Mouse (Mus musculus) ES-E14 (cell line): ENCODE measurements around the gene Pclaf. TPM values are rescaled to one million over a fixed set of nuclear protein-coding genes. Genes with fewer than 3 reads are reported as not detected.

Experiments
- DNase-seq: peaks from one replicate; pipeline ENCODE4 v3.0.0-alpha.2; 2013; ENCODE audit warnings: low read depth, low spot score
- H3K27ac ChIP-seq: 2 replicates; pipeline ENCODE4 v1.5.1; 2012; ENCODE audit warnings: low read depth, mild to moderate bottlenecking, low read length, moderate library complexity, mixed read lengths; ENCODE audit not compliant: poor library complexity, insufficient read depth, severe bottlenecking
- H3K36me3 ChIP-seq: 2 replicates; pipeline ENCODE4 v1.6.1; 2012; ENCODE audit warnings: mild to moderate bottlenecking, low read length, moderate library complexity, mixed read lengths; ENCODE audit not compliant: control insufficient read depth, poor library complexity, insufficient read depth, severe bottlenecking
- H3K4me1 ChIP-seq, 2 experiments: fragments of 150-350 bp in 1 of 2; sonication (generic) in 1 of 2; 2 replicates each; pipeline ENCODE4 v1.6.1; 2012; ENCODE audit warnings: low read length in 2 of 2, mild to moderate bottlenecking in 1 of 2, mixed read lengths in 1 of 2; ENCODE audit not compliant: control insufficient read depth in 2 of 2, insufficient read depth in 2 of 2, poor library complexity in 1 of 2
- H3K4me3 ChIP-seq, 2 experiments: fragments of 150-350 bp in 1 of 2; sonication (generic) in 1 of 2; 2 replicates each; pipeline ENCODE4 v1.5.1; 2012; ENCODE audit warnings: low read length in 2 of 2, low read depth in 1 of 2, mild to moderate bottlenecking in 1 of 2, mixed read lengths in 1 of 2; ENCODE audit not compliant: insufficient read depth in 1 of 2, poor library complexity in 1 of 2, severe bottlenecking in 1 of 2
- H3K9ac ChIP-seq: 2 replicates; pipeline ENCODE4 v1.6.1; 2012; ENCODE audit warnings: low read depth, mild to moderate bottlenecking, low read length, mixed read lengths; ENCODE audit not compliant: poor library complexity, insufficient read depth, severe bottlenecking
- H3K9me3 ChIP-seq: fragments of 150-350 bp; sonication (generic); 2 replicates; pipeline ENCODE4 v1.6.1; 2012; ENCODE audit warnings: low read depth, mild to moderate bottlenecking, low read length; ENCODE audit not compliant: control insufficient read depth, insufficient read depth
- CHD2 ChIP-seq: IDR thresholded peaks from 2 replicates; pipeline ENCODE4 v1.6.1; 2014; ENCODE audit warnings: mild to moderate bottlenecking, low read depth, low read length, inconsistent platforms
- HCFC1 ChIP-seq: IDR thresholded peaks from 2 replicates; pipeline ENCODE4 v1.6.1; 2012; ENCODE audit warnings: low read length, inconsistent platforms, borderline replicate concordance; ENCODE audit not compliant: insufficient read depth
- MAFK ChIP-seq: IDR thresholded peaks from 2 replicates; pipeline ENCODE4 v1.6.1; 2014; ENCODE audit warnings: mild to moderate bottlenecking, low read depth, low read length, inconsistent platforms; ENCODE audit not compliant: insufficient read depth
- ZC3H11A ChIP-seq: IDR thresholded peaks from 2 replicates; pipeline ENCODE4 v1.6.1; 2012; ENCODE audit warnings: low read depth, mild to moderate bottlenecking, inconsistent platforms, low read length, borderline replicate concordance
- ZNF384 ChIP-seq: IDR thresholded peaks from 2 replicates; pipeline ENCODE4 v1.6.1; 2012; ENCODE audit warnings: low read depth, low read length, inconsistent platforms
- in situ Hi-C, 2 experiments: fragments of 600-800 bp; cut with MboI; formaldehyde crosslinking; loops; one replicate each; pipeline ENCODE4 v1.15.1; 2025; ENCODE audit warnings: low sequenced_read_pairs in 2 of 2, inconsistent platforms in 1 of 2; ENCODE audit not compliant: unreplicated experiment in 2 of 2
- total RNA-seq: library from RNA; depleted of rRNA; stranded (reverse); fragments of 300-350 nt; gene quantifications from 2 replicates; pipeline ENCODE4 v1.2.3, GENCODE M21; 2012

Pclaf gene
- total RNA-seq, 1 experiment: 36.7 TPM

GRCm38 (mm10) chr9:65913976-65914375, 23.9 kb downstream of the Pclaf start:
- H3K9ac ChIP-seq: no peak overlapping the region
- no peak overlapping the region for H3K27ac ChIP-seq
- H3K4me1 ChIP-seq: 0 out of 4 replicates have a peak, but pooled peaks cover 0 to 2% of the 10 kb centered on the region in 2 experiments
- H3K36me3 ChIP-seq: no peaks in the 10 kb centered on the region
- TF ChIP-seq CHD2: no peak
- no peak for TF ChIP-seq ZC3H11A
- no peak for TF ChIP-seq ZNF384
- in situ Hi-C loops: no loop called here
- no peak overlapping the region for H3K4me3 ChIP-seq
- no peak for DNase-seq
- no peaks in the 10 kb centered on the region for H3K9me3 ChIP-seq

- Histone ChIP-seq H3K9me3 (no peaks in the 10 kb centered on the region), H3K4me1 (0 out of 4 replicates have a peak, but pooled peaks cover 0 to 2% of the 10 kb centered on the region in 2 experiments), H3K9ac (no peak overlapping the region), H3K36me3 (no peaks in the 10 kb centered on the region), H3K4me3 (no peak overlapping the region), H3K27ac (no peak overlapping the region)
- in situ Hi-C loops: no loop called here
- no peak for TF ChIP-seq HCFC1
- no peak for TF ChIP-seq CHD2
- no peak for TF ChIP-seq ZC3H11A
- TF ChIP-seq ZNF384: no peak
- TF ChIP-seq MAFK: no peak
- DNase-seq: no peak
Observed at GRCm38 (mm10) chr9:65917015-65917414, 27.0 kb downstream of the Pclaf start.

DNA sequence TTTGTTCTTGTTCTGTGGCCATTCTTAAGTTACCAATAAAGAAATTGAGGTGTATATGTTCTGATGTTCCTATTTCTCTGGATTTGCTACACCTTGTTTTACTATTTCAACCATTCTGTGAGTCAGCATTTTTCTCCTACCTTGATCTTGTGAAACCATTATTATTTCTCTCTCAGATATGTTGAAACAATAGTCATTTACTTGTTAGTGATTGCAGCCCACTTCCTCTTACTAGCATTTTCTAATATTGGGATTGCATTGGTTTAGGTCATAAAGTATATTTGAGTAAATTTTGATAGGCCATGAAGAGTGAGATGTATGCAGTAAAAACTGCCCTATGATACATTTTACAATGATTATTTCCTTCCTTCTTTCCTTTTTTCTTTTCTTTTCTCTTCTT, 38.4 kb downstream of the Pclaf start:
- Histone ChIP-seq H3K9me3 (no peaks in the 10 kb centered on the region), H3K4me3 (no peak overlapping the region), H3K27ac (no peak overlapping the region), H3K9ac (no peak overlapping the region), H3K4me1 (no peaks in the 10 kb centered on the region), H3K36me3 (no peaks in the 10 kb centered on the region)
- DNase-seq: no peak
- TF ChIP-seq MAFK (no peak), HCFC1 (no peak), CHD2 (no peak), ZNF384 (no peak), ZC3H11A (no peak)
- in situ Hi-C loops: no loop called here

GRCm38 (mm10) chr9:65929826-65930225, 39.8 kb downstream of the Pclaf start:
- DNase-seq: no peak
- no peaks in the 10 kb centered on the region for H3K36me3 ChIP-seq
- H3K4me1 ChIP-seq: no peaks in the 10 kb centered on the region
- in situ Hi-C loops: no loop called here
- H3K9me3 ChIP-seq: no peaks in the 10 kb centered on the region
- H3K27ac ChIP-seq: no peak overlapping the region
- H3K9ac ChIP-seq: no peak overlapping the region
- TF ChIP-seq HCFC1: no peak
- no peak overlapping the region for H3K4me3 ChIP-seq

GRCm38 (mm10) chr9:65937566-65937965, 47.5 kb downstream of the Pclaf start:
- peak; percentile 71 for TF ChIP-seq MAFK
- no peak for TF ChIP-seq ZNF384
- DNase-seq: no peak
- Histone ChIP-seq H3K36me3 (no peaks in the 10 kb centered on the region), H3K9ac (no peak overlapping the region), H3K27ac (no peak overlapping the region), H3K9me3 (no peaks in the 10 kb centered on the region), H3K4me3 (no peak overlapping the region), H3K4me1 (no peaks in the 10 kb centered on the region)
- in situ Hi-C loops: no loop called here
